Mouse (Mus musculus): ENCODE data around the gene Cct5. TPM values are rescaled to one million over a fixed set of nuclear protein-coding genes. Genes with fewer than 3 reads are reported as not detected.

The Cct5 gene
- total RNA-seq (2021), result 100 to 1,000 TPM; 122 to 124 TPM
- long read RNA-seq, experiment 1, transcript Cct5-201 (11 exons, 1,853 nt), result major isoform, 151 of 166 reads
- long read RNA-seq, experiment 1, partial matches to known transcripts, result 10 of 166 reads
- long read RNA-seq, experiment 1, other reads (novel, unspliced or antisense), result 5 of 166 reads
- long read RNA-seq, experiment 2, transcript Cct5-201 (11 exons, 1,853 nt), result major isoform, 173 of 196 reads
- long read RNA-seq, experiment 2, partial matches to known transcripts, result 16 of 196 reads
- long read RNA-seq, experiment 2, other reads (novel, unspliced or antisense), result 7 of 196 reads

DNA sequence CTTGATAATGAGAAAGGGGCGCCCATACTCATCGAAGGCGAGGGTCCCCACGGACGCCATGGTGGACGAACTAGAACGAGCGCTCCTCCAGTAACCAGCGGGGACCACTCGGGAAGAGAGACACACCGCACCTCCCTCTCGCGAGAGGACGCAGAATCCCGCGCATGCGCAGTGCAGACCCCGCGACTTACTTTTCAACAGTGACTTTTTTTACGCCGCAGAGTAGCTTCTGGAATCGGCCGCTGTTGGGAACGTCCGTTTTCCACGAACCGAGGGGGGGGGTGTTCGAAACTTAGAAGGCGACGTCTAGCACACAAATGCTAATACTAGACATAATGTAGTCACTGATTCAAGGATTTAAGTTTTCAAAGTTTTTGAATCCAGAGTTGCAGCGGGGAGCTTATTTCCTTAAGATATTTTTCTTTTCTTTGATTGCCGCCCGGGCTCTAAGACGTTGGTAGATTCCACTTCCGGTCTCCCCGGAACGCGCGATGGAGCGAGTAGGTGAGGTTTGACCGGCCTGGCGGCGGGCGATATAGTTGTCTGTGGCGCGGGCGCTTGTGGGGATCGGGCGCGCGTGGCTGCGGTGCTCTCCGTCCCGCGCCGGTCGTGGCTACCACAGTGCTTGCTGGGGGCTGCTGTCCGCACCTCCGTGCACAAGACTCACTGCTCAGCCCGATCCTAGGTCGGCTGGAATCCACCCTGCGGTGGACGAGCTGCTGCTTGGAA lies at the start of gene Cct5, which contains the start of gene Fam173b:
TSS of gene Cct5 (minus strand) at position 159 of the 729 bp plus-strand sequence.
TSS of gene Fam173b (plus strand) at position 207 of the 729 bp plus-strand sequence.
- DNase-seq, result peak; percentile 97 to 99
- intact Hi-C loops (cut with DNase I), result no loop called here

- intact Hi-C loops (cut with DNase I), result no loop called here
- DNase-seq, result no peak
Observed at GRCm38 (mm10) chr15:31650821-31651220, 49.2 kb upstream of the Cct5 start.

DNA sequence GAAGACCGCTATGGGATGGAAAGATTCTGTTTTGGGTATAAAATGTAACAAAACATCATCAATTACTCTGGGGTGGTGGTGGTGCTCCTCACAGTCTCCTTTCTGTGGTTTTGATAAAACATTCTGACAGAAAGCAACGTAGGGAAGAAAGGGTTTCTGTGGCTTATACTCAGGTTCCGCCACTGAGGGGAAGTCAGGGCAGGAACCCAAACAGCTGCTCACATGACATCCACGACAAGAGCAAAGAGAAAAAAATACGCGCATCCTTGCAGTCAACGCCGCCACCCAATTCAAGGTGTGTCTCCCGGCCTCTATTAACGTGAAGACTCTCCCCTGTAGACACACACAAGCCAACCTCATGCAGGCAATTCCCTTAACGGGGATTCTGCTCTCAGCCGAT lies 48.1 kb upstream of the Cct5 start:
- intact Hi-C loops (cut with DNase I), result no loop called here

DNA sequence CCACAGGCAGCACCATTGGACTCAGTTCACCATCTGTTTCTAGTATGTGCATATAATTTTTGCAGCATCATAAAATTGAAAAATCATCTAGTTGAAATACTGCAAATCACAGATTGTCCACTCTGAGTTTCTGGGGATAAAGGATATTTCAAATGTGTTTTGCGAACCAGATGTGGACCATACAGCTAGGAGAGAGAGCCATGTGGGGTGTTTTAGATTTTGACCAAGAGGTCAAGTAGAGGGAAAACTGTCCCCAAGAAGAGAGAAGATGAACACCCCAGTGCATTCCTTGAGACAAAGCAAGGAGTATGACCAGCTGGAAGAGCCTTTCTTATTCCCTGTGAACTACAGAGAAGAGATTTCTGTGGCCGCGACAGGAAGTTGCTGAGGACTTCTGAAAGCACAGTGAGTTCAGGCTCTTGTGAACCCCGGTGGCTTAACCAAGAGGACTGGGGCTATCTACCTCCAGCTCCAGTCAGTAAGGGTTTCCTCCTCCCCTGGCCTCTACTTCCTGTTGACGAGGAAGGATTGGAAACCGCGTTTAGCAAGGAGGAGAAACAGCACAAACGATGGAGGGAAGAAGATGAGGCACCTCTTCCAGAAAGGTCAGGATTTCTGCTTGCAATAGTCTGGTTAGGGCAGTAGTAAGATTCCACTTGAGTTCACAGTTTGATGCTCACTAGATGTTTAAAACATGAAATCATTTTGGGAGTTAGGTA lies 46.4 kb upstream of the Cct5 start:
- intact Hi-C loops (cut with DNase I), result no loop called here
- DNase-seq, result no peak

More for the DNA sequence above, 48.1 kb upstream of the Cct5 start:
- no peak for DNase-seq

GRCm38 (mm10) chr15:31647225-31647624 lies 45.6 kb upstream of the Cct5 start:
- intact Hi-C loops (cut with DNase I), result no loop called here
- DNase-seq, result no peak

- intact Hi-C loops (cut with DNase I), result no loop called here
- no peak for DNase-seq
Observed at GRCm38 (mm10) chr15:31636091-31636595, 34.5 kb upstream of the Cct5 start.

- no peak for DNase-seq
- intact Hi-C loops (cut with DNase I), result no loop called here
Observed at GRCm38 (mm10) chr15:31634582-31634981, 33.0 kb upstream of the Cct5 start.

- intact Hi-C loops (cut with DNase I), result no loop called here
- no peak for DNase-seq
Observed at GRCm38 (mm10) chr15:31632478-31632877, 30.9 kb upstream of the Cct5 start.

- intact Hi-C loops (cut with DNase I), result no loop called here
- DNase-seq, result no peak
Observed at GRCm38 (mm10) chr15:31631396-31631858, 29.8 kb upstream of the Cct5 start.

- intact Hi-C loops (cut with DNase I), result no loop called here
- DNase-seq, result no peak
Observed at GRCm38 (mm10) chr15:31629556-31629955, 28.0 kb upstream of the Cct5 start.

GRCm38 (mm10) chr15:31628180-31628579 lies 26.6 kb upstream of the Cct5 start:
- intact Hi-C loops (cut with DNase I), result no loop called here
- DNase-seq, result no peak

GRCm38 (mm10) chr15:31627277-31628154 lies 25.9 kb upstream of the Cct5 start:
- DNase-seq, result no peak
- intact Hi-C loops (cut with DNase I), result no loop called here

GRCm38 (mm10) chr15:31619521-31619920 lies 17.9 kb upstream of the Cct5 start:
- intact Hi-C loops (cut with DNase I), result no loop called here
- DNase-seq, result no peak

DNA sequence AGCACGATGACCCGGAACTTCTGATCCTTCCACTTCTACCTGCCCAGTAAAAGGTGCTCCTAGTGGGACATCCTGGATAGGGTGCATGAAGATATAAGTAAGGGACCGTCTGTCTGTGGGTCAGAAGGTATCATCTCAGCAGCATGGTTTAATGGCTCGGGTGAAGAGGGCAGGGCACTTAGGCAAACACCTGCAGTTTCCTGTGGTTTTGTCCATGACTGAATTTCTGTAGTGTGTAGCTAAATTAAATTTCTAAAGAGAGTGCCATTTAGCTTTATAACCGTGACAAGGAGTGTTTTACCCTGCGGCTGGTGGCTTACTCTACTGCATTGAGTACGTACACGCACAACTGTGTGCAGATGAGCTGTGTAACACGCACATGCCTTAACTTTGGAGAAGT lies 15.7 kb upstream of the Cct5 start:
- no peak for DNase-seq
- intact Hi-C loops (cut with DNase I), result no loop called here

DNA sequence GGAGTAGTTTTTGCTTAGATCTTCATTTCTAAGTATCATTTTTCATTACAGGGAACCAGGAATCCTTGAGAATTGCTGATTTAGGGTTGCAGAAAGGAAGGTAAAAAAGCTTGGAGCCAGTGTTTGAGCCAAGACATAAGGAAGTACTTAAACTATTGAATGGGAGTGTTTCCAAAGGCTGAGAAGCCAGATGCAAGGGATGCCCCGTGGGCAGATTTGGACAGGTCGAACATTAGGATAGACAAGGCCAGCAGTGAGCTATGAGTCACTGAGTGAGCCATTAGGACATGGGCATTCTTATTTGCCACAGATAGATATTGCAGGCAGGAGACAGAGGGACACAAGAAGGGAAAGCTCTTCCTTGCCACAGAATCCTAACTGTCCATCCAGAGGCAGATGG lies 13.1 kb upstream of the Cct5 start:
- no peak for DNase-seq
- intact Hi-C loops (cut with DNase I), result no loop called here

DNA sequence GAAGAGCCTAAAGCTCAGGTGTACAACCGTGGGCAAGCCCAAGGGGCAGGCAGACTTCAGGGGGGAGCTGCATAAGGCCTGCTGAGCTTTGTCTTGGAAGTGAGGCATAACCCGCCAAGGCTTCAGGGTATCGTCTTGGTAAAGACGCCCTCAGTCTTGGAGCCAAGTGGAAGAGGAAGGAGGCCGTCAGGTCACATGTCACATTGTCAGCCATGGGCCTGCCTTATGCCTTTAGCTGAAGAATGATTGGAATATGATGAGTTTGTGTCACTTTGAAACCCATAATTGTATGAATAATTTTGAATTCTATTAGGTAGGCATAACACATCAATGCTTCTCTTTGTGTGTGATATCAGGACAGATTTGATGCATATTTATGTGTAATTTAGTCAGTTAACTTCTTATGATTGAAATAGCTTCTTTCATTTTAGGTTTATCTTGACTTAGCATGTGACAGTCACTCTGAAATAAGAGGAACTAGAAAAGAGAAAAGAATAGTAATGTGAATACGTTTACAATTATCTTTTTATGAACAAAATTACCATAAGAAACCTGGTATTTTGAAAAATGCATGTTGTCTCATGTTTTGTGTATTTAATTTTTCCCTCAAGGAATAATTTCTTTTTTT lies 12.3 kb upstream of the Cct5 start:
- DNase-seq, result no peak
- intact Hi-C loops (cut with DNase I), result no loop called here

- no peak for DNase-seq
- intact Hi-C loops (cut with DNase I), result no loop called here
Observed at GRCm38 (mm10) chr15:31611976-31612375, 10.4 kb upstream of the Cct5 start.

DNA sequence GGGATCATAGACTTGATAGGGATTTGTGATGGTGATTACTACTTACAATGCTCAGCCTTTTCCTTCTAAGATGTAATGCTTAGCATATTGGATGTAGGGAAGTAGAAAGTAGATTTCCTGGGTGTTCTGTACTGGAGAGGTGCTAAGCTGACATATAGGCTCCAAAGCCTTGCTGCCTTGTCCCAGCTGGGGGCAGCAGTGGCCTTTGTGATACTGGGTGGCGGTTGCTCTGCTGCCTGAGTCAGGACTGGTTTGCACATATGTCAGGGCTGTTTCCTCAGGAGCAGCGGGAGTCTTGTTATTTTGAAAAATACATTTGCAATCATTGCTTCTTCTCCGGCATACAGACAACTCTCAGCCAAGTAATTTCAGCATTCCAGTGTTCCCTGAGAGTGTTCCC lies 9.4 kb upstream of the Cct5 start:
- no peak for DNase-seq
- intact Hi-C loops (cut with DNase I), result no loop called here

DNA sequence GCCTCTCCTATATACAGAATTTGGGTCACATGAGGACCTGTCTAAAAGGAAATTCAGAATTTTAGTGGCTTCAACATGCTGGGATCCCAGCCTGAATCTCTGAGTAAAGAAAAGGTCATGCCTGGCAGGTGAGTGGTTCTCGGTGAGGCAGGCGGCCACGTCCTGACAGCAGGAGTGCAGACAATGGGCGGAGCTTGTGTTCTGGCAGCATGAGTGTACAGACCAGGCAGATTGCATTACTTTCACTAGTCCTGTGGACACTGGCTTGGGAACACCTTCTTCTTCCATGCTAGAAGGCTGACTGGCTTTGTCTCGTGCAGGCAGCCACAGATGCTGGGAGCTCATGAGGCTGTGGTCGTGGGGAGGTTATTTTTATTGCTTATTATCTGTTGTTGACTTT lies 5.2 kb upstream of the Cct5 start:
- intact Hi-C loops (cut with DNase I), result no loop called here
- no peak for DNase-seq

GRCm38 (mm10) chr15:31603113-31603512 lies 1.5 kb upstream of the Cct5 start:
- intact Hi-C loops (cut with DNase I), result no loop called here
- DNase-seq, result no peak
